Mouse (Mus musculus) embryo, embryonic 10 days (tissue): ENCODE data around the gene Peg10.
A peak's percentile ranks its signal among the peaks of the same experiment; 100 is the strongest.
"Not testable (repeated sequence)": the region's sequence is repeated elsewhere in the genome, so short reads cannot be mapped to it uniquely, and the experiment has no call there.

Source experiments
- DNase-seq: peaks from one replicate; pipeline ENCODE4 v3.0.0-alpha.2; 2015; ENCODE audit warnings: low spot score

Peg10 gene

GRCm38 (mm10) chr6:4749091-4749490, 2.0 kb downstream of the Peg10 start:
- peak; percentile 91 for DNase-seq

- DNase-seq, result no peak
Observed at GRCm38 (mm10) chr6:4751355-4751754, 4.2 kb downstream of the Peg10 start.

- no peak for DNase-seq
Observed at GRCm38 (mm10) chr6:4754286-4754685, 7.2 kb downstream of the Peg10 start.

GRCm38 (mm10) chr6:4754886-4755285, 7.8 kb downstream of the Peg10 start:
- DNase-seq, result no peak

- DNase-seq, result not testable (repeated sequence)
Observed at GRCm38 (mm10) chr6:4761415-4762142, 14.5 kb downstream of the Peg10 start.

- DNase-seq, result no peak
Observed at GRCm38 (mm10) chr6:4762252-4762651, 15.1 kb downstream of the Peg10 start.

GRCm38 (mm10) chr6:4796281-4796680, 49.2 kb downstream of the Peg10 start:
- DNase-seq, result no peak

GRCm38 (mm10) chr6:4797317-4797716, 50.2 kb downstream of the Peg10 start:
- DNase-seq, result not testable (repeated sequence)

- no peak for DNase-seq
Observed at GRCm38 (mm10) chr6:4798382-4798781, 51.3 kb downstream of the Peg10 start.

- DNase-seq, result no peak
Observed at GRCm38 (mm10) chr6:4799359-4799758, 52.3 kb downstream of the Peg10 start.

GRCm38 (mm10) chr6:4806981-4807380, 59.9 kb downstream of the Peg10 start:
- DNase-seq, result peak; percentile 26
